Mouse (Mus musculus): ENCODE results near the gene Olfr109.

Gene Olfr109

DNA sequence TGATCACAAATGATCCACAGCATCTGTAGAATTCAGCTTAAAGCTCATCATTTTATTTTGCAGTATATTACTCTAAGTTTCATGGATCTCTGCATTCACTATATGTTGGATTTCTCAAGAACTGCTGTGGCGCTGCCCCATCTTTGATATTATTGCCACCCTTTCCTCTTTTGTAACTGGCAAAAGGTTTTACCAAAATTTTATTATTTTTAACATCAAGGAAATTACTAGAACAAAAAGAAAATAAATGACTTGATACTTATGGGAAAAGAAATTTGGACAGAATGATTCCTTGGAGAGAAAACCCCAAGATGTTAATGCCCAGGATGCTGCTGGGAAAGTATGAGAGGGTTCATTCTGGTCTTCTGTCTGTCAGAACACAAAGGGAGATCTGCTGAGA is at the start of gene Olfr109:
Gene Olfr109 (plus strand): TSS at position 301 of the 400 bp plus-strand sequence.
- DNase-seq (ENCODE audit: low spot score): no peak

DNA sequence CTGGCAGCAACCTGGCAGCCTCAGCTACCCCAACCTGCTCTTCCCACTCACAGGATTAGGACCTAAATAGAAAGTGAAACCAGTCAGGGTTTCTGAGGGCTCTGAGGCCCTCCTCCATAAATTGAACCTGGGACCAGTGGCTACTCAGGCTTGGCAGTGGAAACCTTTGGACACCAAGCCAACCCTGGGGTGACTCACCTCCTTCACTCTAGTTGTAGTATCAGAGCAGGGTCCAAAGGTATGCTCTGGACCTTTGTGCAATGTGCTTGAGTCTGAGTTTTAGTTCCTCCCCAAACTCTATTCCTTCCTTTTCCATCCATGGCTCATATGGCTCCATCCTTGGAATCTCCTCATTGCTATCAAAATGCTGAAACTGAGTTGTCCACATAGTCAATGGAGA is 45.3 kb upstream of the Olfr109 start:
- DNase-seq (ENCODE audit: low spot score): no peak

DNA sequence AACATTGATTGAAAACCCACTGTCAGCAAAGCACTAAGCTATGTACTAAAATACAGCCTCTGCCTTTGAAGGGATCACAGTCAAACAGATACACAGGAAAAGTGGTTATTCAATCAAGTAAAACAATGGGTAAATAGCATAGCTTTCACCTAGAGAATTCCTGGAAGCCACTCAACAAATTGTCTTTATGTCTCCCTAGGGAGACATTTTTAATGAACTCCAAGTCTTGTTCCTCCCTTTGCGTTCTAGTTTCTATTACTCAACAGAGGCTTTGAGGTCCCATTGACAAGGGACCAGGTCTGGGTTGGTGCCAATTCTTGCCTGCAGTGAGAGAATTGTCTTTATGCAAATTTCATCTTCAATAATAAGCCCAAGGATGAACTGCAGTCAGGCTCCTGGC is 13.5 kb upstream of the Olfr109 start, which contains the start of gene Olfr108:
Gene Olfr108 (plus strand): TSS at position 301 of the 400 bp plus-strand sequence.
- no peak for DNase-seq (ENCODE audit: low spot score)

DNA sequence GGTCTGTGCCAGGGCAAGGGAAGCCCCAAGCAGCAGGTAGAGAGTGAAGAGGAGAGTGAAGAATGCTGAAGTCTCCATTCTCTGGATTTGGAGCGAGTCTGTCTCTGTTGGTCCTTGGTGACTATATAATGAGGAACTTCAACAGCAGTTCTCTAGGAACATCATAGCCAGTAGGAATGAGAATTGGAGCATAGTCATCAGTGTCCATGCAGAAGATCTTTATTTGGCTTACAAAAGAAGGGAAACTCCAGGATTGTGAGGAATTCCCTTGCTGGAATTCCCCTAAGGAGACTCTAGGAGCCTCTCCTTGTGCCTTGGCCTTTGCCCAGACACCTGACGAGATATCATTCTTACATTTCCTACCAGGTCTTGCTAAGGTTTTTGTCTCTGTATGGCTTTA is 24.7 kb downstream of the Olfr109 start, which contains the start of gene H2-M2:
Gene H2-M2 (minus strand): TSS at position 101 of the 400 bp plus-strand sequence.
- DNase-seq (ENCODE audit: low spot score): no peak

- peak; percentile 30 for DNase-seq (ENCODE audit: low spot score)
Measured at GRCm38 (mm10) chr17:37491930-37492518, 33.3 kb downstream of the Olfr109 start, which contains the start of gene Olfr110. Gene Olfr110, plus strand, starts transcription at chr17:37492468.

GRCm38 (mm10) chr17:37507730-37508129 is 49.0 kb downstream of the Olfr109 start, which contains the start of gene Olfr111:
Gene Olfr111, plus strand, starts transcription at chr17:37508030.
- no peak for DNase-seq (ENCODE audit: low spot score)
